Mouse (Mus musculus): ENCODE results near the gene Rab4a.

GRCm38 (mm10) chr8:123819683-123820610 lies 14.2 kb downstream of the Rab4a start:
- TF ChIP-seq CTCF (IDR thresholded peaks at IDR 0.05; ENCODE audit: low read depth) (no peak), EP300 (optimal IDR thresholded peaks at IDR 0.05) (no peak)
